Mouse (Mus musculus): ENCODE results near the gene Wnt5b. TPM values are rescaled to one million over a fixed set of nuclear protein-coding genes. Genes with fewer than 3 reads are reported as not detected.
"Not testable (repeated sequence)": the region's sequence is repeated elsewhere in the genome, so short reads cannot be mapped to it uniquely, and the experiment has no call there.

The Wnt5b gene
- polyA plus RNA-seq, 1 experiment from 2014 or later = 6.8 TPM

DNA sequence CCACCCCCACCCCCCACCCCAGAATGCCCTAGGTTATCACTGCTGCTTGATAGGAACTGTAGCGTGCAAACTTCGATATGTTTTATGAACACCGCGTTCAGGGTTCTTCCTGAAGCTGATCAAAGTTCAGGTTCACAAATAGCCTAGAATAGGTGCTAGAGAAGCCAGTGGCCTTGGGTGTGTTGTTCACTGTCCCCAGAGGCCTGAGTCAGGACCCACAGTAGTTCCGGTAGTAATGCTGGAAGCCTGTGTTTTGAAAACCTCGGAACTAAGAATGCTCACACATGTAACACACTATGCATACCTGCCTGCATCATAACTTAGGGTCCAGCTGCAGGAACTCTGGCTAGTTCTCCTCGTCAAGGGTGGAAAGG is 57.1 kb downstream of the Wnt5b start:
- peaks cover 3% of the 10 kb centered on the region; the same call in 1 of the 2 replicates for H3K4me1 ChIP-seq (ENCODE audit: insufficient read depth)
- H3K27me3 ChIP-seq (ENCODE audit: insufficient read depth, low read length) = no peaks in the 10 kb centered on the region
- no peak overlapping the region for H3K9ac ChIP-seq
- H3K9me3 ChIP-seq (ENCODE audit: low read depth, low read length) = no peaks in the 10 kb centered on the region
- TF ChIP-seq CTCF (IDR thresholded peaks at IDR 0.05; ENCODE audit: low read depth) = no peak
- WGBS = 81% methylated on average over 7 of the region's 7 CpGs
- no peak overlapping the region for H3K27ac ChIP-seq (ENCODE audit: low read depth)
- no peak overlapping the region for H3K4me3 ChIP-seq (ENCODE audit: low read depth, low read length)
- ATAC-seq (ENCODE audit: insufficient read depth) = no peak
- no peak overlapping the region for H3K4me2 ChIP-seq
- peaks cover 22% of the 10 kb centered on the region for H3K36me3 ChIP-seq (ENCODE audit: insufficient read depth)
- DNase-seq = no peak

DNA sequence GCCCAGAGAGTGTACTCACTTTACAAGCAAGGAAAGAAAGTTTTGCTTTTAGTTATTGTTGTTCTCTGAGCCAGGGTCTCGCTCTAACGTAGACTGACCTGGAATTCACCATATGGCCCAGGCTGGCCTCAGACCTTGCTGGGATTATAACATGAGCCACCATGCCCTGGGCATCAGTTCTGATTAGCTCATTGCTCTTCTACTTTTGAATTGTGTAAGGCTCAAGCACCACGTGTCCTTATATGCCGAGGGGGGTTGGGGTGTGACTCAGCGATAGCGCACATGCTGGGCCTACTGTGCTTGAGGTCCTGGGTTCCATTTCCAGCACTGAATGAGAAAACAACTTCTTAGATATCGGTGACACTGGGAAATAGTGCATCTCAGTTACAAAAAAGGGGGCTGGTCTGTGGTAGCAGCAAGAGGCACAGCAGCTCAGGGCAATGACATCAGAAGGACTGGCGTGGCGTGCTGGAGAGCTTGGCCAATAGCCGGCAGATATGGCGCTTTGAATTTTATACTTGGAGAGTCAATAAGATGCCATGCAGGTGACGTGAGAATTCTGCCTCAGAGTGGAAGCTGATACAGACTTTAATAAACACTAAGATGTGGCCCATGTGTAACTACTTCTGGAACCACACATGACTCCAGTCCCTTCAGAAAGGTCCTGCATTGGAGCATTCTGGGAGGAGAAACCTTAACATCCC is 57.6 kb downstream of the Wnt5b start:
- H3K4me2 ChIP-seq = no peak overlapping the region
- peaks cover 3% of the 10 kb centered on the region; the same call in 1 of the 2 replicates for H3K4me1 ChIP-seq (ENCODE audit: insufficient read depth)
- H3K27ac ChIP-seq (ENCODE audit: low read depth) = no peak overlapping the region
- peaks cover 22% of the 10 kb centered on the region for H3K36me3 ChIP-seq (ENCODE audit: insufficient read depth)
- no peaks in the 10 kb centered on the region for H3K9me3 ChIP-seq (ENCODE audit: low read depth, low read length)
- no peaks in the 10 kb centered on the region for H3K27me3 ChIP-seq (ENCODE audit: insufficient read depth, low read length)
- H3K4me3 ChIP-seq (ENCODE audit: low read depth, low read length) = no peak overlapping the region
- 82% methylated on average over 12 of the region's 12 CpGs for WGBS
- DNase-seq = no peak
- TF ChIP-seq CTCF (IDR thresholded peaks at IDR 0.05; ENCODE audit: low read depth) = no peak
- no peak for ATAC-seq (ENCODE audit: insufficient read depth)
- no peak overlapping the region for H3K9ac ChIP-seq

DNA sequence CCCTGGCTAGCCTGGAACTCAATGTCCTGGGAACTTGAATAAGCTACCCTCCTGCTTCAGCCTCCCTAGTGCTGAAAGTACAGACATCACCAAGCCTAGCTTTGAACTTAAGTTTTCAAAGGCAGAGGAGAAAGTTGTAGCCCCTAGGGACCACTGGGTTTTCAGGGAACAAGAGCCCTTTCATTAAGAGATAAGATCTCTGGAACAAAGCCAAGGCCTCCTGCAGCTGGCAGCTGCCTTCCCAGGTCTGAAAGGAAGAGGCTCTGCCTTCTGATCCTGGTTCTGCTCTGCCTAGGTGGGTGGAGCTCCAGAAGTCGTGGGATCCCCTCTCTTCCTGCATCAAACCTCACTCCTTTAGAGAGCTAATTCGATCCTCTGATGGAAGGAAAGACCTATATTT is 58.7 kb downstream of the Wnt5b start:
- no peak for TF ChIP-seq CTCF (IDR thresholded peaks at IDR 0.05; ENCODE audit: low read depth)
- Histone ChIP-seq H3K4me2 (no peak overlapping the region), H3K4me3 (ENCODE audit: low read depth, low read length) (no peak overlapping the region), H3K36me3 (ENCODE audit: insufficient read depth) (peaks cover 29% of the 10 kb centered on the region), H3K27me3 (ENCODE audit: insufficient read depth, low read length) (no peaks in the 10 kb centered on the region), H3K9me3 (ENCODE audit: low read depth, low read length) (no peaks in the 10 kb centered on the region), H3K9ac (no peak overlapping the region), H3K27ac (ENCODE audit: low read depth) (no peak overlapping the region), H3K4me1 (ENCODE audit: insufficient read depth) (peaks cover 3% of the 10 kb centered on the region; the same call in 1 of the 2 replicates)
- WGBS = 7% methylated on average over 2 of the region's 2 CpGs
- ATAC-seq (ENCODE audit: insufficient read depth) (no peak), DNase-seq (peak; percentile 74)

DNA sequence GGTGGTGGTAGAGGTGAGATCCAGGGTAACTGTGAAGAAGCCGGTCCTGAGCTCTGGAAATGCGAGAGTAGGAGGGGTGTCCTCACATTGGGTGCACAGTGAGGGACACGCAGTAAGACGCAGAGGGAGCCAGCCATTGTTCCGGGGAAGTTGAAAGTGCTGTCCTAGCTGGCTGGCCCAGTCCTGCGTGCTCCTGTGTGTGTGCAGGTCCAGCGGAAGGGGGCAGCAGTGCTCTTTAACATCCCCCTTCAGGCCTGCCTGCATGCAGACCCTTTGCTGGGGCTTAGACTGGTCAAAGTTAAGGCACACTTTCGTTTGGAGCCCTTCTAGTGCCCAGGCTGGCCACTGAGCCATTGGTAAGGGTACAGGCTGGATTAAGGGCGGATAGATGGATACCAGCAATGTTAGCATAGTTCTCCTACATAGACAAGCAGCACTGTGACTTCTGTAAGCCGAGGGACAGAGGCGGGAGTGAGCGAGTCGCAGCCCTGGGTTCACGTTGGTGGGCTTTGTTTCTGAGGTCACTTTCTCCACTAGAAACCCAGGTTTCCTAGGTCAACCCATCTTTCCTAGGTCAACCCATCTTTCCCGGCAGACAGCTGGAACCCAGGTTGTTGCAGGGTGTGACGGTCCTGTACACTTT is 61.1 kb downstream of the Wnt5b start:
- peak; percentile 74 for TF ChIP-seq CTCF (IDR thresholded peaks at IDR 0.05; ENCODE audit: low read depth)
- H3K27me3 ChIP-seq (ENCODE audit: insufficient read depth, low read length) = no peaks in the 10 kb centered on the region
- peak overlapping the region; percentile 31; the same call in 1 of the 2 replicates for H3K9ac ChIP-seq
- peaks cover 4% of the 10 kb centered on the region; the same call in 1 of the 2 replicates for H3K4me1 ChIP-seq (ENCODE audit: insufficient read depth)
- H3K4me2 ChIP-seq = peak overlapping the region; percentile 100
- no peak overlapping the region for H3K27ac ChIP-seq (ENCODE audit: low read depth)
- 38% methylated on average over 16 of the region's 16 CpGs for WGBS
- ATAC-seq (ENCODE audit: insufficient read depth) (no peak; the same call in 1 of the 2 replicates), DNase-seq (peak; percentile 79)
- peak overlapping the region; percentile 86 for H3K4me3 ChIP-seq (ENCODE audit: low read depth, low read length)
- H3K36me3 ChIP-seq (ENCODE audit: insufficient read depth) = peaks cover 31% of the 10 kb centered on the region
- H3K9me3 ChIP-seq (ENCODE audit: low read depth, low read length) = no peaks in the 10 kb centered on the region

DNA sequence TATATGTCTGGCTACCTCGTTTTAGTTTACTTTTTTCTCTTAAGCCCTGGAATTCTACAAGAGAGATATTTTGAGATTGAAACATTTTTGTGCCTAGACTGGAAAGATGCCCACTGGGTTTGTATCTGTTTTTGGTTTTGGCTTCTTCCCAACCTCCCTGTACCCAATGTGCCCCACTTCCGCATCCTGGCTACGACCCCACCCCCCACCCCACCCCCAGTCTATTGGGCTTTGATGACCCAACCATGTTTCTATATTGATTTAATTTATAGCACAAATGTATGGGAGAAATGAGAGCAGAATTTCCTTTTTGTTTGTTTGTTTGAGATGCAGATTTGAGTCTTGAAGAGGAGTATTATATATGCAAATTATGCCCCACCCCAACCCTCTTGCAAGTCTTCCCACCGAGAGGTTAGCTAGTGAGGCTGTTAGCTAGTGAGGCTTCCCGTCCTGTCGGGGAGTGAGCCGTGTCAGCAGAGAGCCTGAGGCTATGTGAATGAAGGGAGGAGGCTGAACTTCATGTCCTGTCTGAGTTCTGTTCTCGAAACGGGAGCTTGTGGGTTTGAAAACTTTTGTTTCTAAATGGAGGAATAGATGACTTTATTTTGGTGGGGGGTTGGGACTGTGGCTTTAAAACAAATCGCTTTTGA is 62.3 kb downstream of the Wnt5b start:
- H3K4me2 ChIP-seq = peak overlapping the region; percentile 100
- H3K4me3 ChIP-seq (ENCODE audit: low read depth, low read length) = peak overlapping the region; percentile 86
- peak; percentile 50 for DNase-seq
- peaks cover 31% of the 10 kb centered on the region for H3K36me3 ChIP-seq (ENCODE audit: insufficient read depth)
- ATAC-seq (ENCODE audit: insufficient read depth); H3K4me1 ChIP-seq (ENCODE audit: insufficient read depth); H3K9me3 ChIP-seq (ENCODE audit: low read depth, low read length); H3K27me3 ChIP-seq (ENCODE audit: insufficient read depth, low read length); H3K27ac ChIP-seq (ENCODE audit: low read depth): not testable (repeated sequence)
- WGBS = 3% methylated on average over 10 of the region's 10 CpGs
- H3K9ac ChIP-seq = peak overlapping the region; percentile 16; the same call in 1 of the 2 replicates

DNA sequence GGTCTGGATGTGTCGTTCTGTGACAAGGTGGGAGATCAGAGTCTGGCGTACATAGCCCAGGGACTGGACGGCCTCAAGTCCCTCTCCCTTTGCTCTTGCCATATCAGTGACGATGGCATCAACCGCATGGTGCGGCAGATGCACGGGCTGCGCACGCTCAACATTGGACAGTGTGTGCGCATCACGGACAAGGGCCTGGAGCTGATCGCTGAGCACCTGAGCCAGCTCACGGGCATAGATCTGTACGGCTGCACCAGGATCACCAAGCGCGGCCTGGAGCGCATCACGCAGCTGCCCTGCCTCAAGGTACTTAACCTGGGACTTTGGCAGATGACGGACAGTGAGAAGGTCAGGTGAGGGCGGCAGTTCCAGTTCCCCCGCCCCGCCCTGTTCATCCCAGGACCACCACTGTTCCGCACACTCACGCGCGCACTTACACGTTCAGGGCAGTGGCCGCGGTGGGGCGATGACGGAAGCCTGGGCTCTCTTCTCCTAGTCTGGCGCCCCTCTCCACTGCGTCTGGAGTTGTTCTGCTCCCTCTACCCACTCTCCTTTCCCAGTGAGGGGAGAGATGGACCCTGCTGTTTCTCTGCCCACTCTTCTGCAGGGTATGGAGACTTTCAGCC is 63.3 kb downstream of the Wnt5b start:
- Histone ChIP-seq H3K4me2 (peak overlapping the region; percentile 100), H3K4me3 (ENCODE audit: low read depth, low read length) (peak overlapping the region; percentile 86), H3K36me3 (ENCODE audit: insufficient read depth) (peaks cover 31% of the 10 kb centered on the region), H3K27me3 (ENCODE audit: insufficient read depth, low read length) (no peaks in the 10 kb centered on the region), H3K4me1 (ENCODE audit: insufficient read depth) (peaks cover 9% of the 10 kb centered on the region; the same call in 1 of the 2 replicates), H3K9me3 (ENCODE audit: low read depth, low read length) (no peaks in the 10 kb centered on the region), H3K9ac (peak overlapping the region; percentile 92), H3K27ac (ENCODE audit: low read depth) (no peak overlapping the region; the same call in 1 of the 2 replicates)
- 1% methylated on average over 33 of the region's 33 CpGs for WGBS
- TF ChIP-seq CTCF (IDR thresholded peaks at IDR 0.05; ENCODE audit: low read depth) = peak; percentile 11; the same call in 1 of the 2 replicates
- ATAC-seq (ENCODE audit: insufficient read depth) = no peak
- DNase-seq = peak; percentile 59

Data from lung, embryonic 14.5 days (tissue).